Mouse (Mus musculus) kidney, embryonic 15.5 days (tissue): Measurements from ENCODE around the gene Exosc7. TPM values are rescaled to one million over a fixed set of nuclear protein-coding genes. Genes with fewer than 3 reads are reported as not detected.

ENCODE experiments used
- ATAC-seq: fragments of 200-750 bp; cut with Nextera tagmentation; replicated peaks from 2 replicates; pipeline ENCODE4 v1.8.0; 2017; ENCODE audit warnings: moderate TSS enrichment; ENCODE audit not compliant: low FRiP score
- H3K27ac ChIP-seq: fragments of 300-500 bp; sonication (generic); 2 replicates; pipeline ENCODE4 v1.5.1; 2015; ENCODE audit warnings: mild to moderate bottlenecking, inconsistent platforms
- H3K27me3 ChIP-seq: fragments of 300-500 bp; sonication (generic); 2 replicates; pipeline ENCODE4 v1.6.1; 2015; ENCODE audit warnings: inconsistent platforms
- H3K36me3 ChIP-seq: fragments of 300-500 bp; sonication (generic); 2 replicates; pipeline ENCODE4 v1.6.1; 2015; ENCODE audit warnings: inconsistent platforms
- H3K4me1 ChIP-seq: fragments of 300-500 bp; sonication (generic); 2 replicates; pipeline ENCODE4 v1.6.1; 2015; ENCODE audit warnings: inconsistent platforms
- H3K4me2 ChIP-seq: fragments of 300-500 bp; sonication (generic); 2 replicates; pipeline ENCODE4 v1.6.1; 2015; ENCODE audit warnings: moderate library complexity, mild to moderate bottlenecking, inconsistent platforms
- H3K4me3 ChIP-seq: fragments of 300-500 bp; sonication (generic); replicated peaks from 2 replicates; pipeline ENCODE4 v1.5.1; 2015; ENCODE audit warnings: mild to moderate bottlenecking, inconsistent platforms
- H3K9ac ChIP-seq: fragments of 300-500 bp; sonication (generic); 2 replicates; pipeline ENCODE4 v1.6.1; 2015; ENCODE audit warnings: mild to moderate bottlenecking, inconsistent platforms
- H3K9me3 ChIP-seq: fragments of 300-500 bp; sonication (generic); replicated peaks from 2 replicates; pipeline ENCODE4 v1.6.1; 2016; ENCODE audit warnings: inconsistent platforms
- whole genome bisulfite sequencing: fragments of 180-500 bp; shearing (Covaris S2); methylation state at CpG from one replicate; pipeline ENCODE4 v1.1.7; 2015; ENCODE audit warnings: mixed read lengths; 5-methylcytosine and 5-hydroxymethylcytosine counted together
- polyA plus RNA-seq: library from polyadenylated mRNA; unstranded; fragments of >200 nt; fragmentation: Nextera tagmentation; extraction: Ambion mirVana; gene quantifications from 2 replicates; pipeline ENCODE4 v1.2.1, GENCODE M21; 2015

Exosc7 gene
- polyA plus RNA-seq, 1 experiment from 2014 or later: 133 TPM

DNA sequence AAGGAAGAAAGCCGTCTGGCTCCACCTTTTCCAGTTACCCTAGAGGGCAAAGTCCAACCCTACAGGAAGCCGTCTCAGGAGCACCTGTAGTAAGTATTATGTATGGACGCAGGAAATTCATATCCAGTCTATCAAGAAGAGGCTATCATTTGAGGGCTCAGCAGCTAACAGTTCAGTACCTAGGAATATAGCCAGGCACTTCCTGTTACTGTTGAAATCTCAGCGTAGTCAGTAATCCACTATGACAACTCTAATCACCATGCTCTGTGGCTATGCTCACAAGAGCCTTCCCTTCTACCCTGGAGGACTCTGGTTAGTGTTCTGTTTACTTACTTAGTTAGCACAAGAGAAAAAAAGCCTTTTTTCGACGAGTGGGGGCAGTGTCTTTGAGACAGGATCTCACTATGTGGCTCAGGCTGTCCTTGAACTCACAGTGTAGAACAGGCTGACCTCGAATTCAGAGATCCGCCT lies 1.2 kb upstream of the Exosc7 start:
- peak overlapping the region; percentile 85 for H3K4me3 ChIP-seq
- 56% methylated on average over 8 of the region's 8 CpGs for WGBS
- peaks cover 20% of the 10 kb centered on the region for H3K4me1 ChIP-seq
- H3K27me3 ChIP-seq: no peaks in the 10 kb centered on the region
- no peak overlapping the region for H3K27ac ChIP-seq
- ATAC-seq: no peak
- peak overlapping the region; percentile 80 for H3K4me2 ChIP-seq
- 0 out of 2 replicates have a peak overlapping the region, but pooled peaks have one; percentile 84 for H3K9ac ChIP-seq
- no peaks in the 10 kb centered on the region for H3K9me3 ChIP-seq
- peaks cover 22% of the 10 kb centered on the region for H3K36me3 ChIP-seq

DNA sequence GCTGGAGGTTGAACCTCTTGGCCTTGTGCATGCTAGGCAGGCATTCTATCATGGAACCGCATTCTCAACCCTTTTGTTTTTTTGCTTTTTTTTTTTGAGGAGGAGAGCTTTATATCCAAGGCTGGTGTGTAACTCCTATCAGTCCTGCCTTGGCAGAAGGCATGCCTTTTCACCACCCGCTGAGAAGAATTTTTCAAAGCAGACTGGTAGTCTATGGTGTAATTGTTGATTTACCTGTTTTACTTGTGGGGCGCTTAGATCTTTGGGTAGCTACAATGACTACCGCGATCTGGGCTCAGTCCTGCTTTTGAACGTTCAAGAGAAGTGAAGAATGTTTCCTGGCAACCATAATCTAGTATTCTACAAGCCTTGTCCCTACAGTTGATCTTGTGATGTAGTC lies 916 bp downstream of the Exosc7 start:
- peak overlapping the region; percentile 84 for H3K9ac ChIP-seq
- peak overlapping the region; percentile 85 for H3K4me3 ChIP-seq
- H3K4me1 ChIP-seq: peaks cover 20% of the 10 kb centered on the region
- no peaks in the 10 kb centered on the region for H3K9me3 ChIP-seq
- H3K4me2 ChIP-seq: peak overlapping the region; percentile 80
- H3K27ac ChIP-seq: no peak overlapping the region
- 58% methylated on average over 6 of the region's 6 CpGs for WGBS
- no peaks in the 10 kb centered on the region for H3K27me3 ChIP-seq
- ATAC-seq: no peak
- H3K36me3 ChIP-seq: peaks cover 34% of the 10 kb centered on the region

DNA sequence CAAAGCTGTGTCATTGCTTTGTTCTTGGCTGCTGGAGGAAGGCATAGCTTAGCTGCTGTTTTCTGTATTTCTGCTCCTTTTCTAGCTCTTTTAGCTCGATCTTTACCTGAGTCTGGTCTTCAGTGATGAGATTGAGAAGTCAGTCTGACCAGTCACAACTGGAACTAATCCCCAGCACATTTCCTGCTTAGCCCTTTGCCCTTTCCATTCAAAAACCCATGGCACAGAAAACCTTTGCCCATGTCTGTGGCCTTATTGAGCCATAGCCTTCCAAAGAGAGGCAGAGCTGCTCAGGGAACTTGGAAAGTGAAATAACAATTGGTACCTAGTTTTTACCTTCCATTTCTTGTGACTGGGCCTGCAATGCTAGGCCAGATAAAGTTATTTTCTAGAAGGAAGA lies 2.6 kb downstream of the Exosc7 start:
- H3K9ac ChIP-seq: no peak overlapping the region
- peaks cover 50% of the 10 kb centered on the region for H3K36me3 ChIP-seq
- no peak overlapping the region for H3K4me2 ChIP-seq
- H3K4me3 ChIP-seq: no peak overlapping the region
- H3K9me3 ChIP-seq: no peaks in the 10 kb centered on the region
- no peaks in the 10 kb centered on the region for H3K27me3 ChIP-seq
- no peak for ATAC-seq
- WGBS: 91% methylated on average over 1 of the region's 1 CpGs
- H3K4me1 ChIP-seq: peaks cover 20% of the 10 kb centered on the region
- H3K27ac ChIP-seq: no peak overlapping the region

DNA sequence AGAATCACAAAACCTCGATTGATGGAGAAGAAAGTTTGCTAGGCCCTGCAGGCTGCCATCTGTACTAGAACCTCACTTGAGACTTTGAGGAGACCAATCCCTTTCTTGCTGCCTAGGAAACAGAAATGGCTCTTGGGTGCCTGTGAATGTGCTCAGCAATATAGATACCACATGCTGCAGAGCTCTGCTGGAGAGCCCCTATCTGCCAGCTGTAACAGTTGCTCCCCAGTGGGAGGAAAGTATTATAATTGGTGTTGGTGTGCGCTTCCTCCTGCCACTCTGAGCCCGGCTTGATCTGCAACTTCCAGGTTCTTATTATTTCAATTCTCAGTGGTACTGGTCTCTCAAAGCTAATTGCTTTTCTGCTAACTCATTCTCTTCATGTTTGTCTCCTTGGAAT lies 10.0 kb downstream of the Exosc7 start:
- no peak overlapping the region for H3K4me3 ChIP-seq
- no peak overlapping the region for H3K4me2 ChIP-seq
- no peaks in the 10 kb centered on the region for H3K9me3 ChIP-seq
- H3K4me1 ChIP-seq: no peaks in the 10 kb centered on the region
- peaks cover 93% of the 10 kb centered on the region for H3K36me3 ChIP-seq
- no peak overlapping the region for H3K27ac ChIP-seq
- WGBS: 96% methylated on average over 3 of the region's 3 CpGs
- no peaks in the 10 kb centered on the region for H3K27me3 ChIP-seq
- ATAC-seq: no peak
- H3K9ac ChIP-seq: no peak overlapping the region

DNA sequence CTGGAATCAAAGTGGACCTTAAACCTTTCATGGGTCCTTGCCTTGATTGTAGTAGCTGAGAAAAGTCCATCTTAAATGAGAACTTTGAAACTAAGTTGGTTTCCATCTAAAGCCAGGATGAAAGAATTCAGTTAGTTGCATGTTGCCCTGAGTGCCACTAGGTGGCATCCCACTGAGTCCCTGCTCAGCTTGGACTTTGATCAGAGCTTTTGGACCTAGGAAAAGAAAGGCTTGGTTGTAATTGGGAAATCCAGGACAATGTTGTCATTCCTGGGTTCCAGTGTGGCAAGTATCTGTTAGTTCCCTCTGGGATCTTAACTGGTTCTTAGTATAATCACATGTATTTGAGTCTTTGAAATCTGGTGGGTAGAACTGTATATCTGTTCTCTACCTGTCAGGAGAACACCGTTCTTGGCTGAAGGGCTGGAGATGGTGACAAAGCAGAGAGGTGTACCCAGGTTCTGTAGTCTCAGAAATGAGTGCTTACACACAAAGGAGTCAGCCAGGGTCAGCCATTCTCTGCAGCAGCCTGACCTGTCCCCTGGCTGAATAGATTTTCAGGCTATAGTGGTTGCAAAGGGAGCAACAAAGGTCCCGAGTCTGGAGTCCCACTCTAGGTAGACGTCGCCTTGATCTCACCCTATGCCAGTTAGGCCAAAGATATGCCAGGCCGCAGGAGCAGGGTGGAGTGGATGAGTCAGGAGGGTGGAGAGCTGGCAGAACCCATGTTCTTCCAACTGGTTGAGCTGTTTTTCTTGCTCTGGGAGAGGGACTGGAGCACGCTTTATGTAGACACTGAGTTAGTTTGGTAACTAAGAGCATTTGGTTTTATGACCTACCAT lies 10.8 kb downstream of the Exosc7 start:
- Histone ChIP-seq H3K36me3 (peaks cover 94% of the 10 kb centered on the region), H3K27ac (no peak overlapping the region), H3K4me2 (no peak overlapping the region), H3K4me1 (no peaks in the 10 kb centered on the region), H3K9me3 (no peaks in the 10 kb centered on the region), H3K4me3 (no peak overlapping the region), H3K27me3 (no peaks in the 10 kb centered on the region), H3K9ac (no peak overlapping the region)
- ATAC-seq: no peak
- WGBS: 95% methylated on average over 6 of the region's 6 CpGs

DNA sequence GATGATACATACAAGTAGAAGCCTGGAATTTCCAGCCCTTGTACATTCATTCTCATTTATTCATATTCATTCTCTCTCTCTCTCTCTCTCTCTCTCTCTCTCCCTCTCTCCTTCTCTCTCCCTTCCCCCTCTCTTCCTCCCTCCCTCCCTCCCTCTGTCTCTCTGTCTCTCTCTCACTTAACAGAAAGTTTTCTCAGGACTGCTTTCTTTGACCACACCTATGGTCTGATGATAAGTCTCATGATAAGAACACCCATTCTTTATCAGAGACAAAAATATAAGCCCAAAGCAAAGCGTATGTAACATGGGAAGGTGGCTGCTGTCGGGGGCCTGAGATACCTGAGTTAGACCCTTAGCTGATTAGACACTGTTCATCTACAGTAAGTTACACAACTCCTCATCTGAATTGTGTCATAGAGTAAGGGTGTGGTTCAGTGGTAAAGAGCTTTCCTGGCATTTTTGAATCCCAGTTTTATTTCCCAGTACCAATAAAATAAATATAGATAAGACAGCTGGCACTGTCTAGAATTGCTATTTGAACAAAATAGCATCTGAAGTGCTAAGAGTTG lies 11.5 kb downstream of the Exosc7 start:
- no peak for ATAC-seq
- H3K27me3 ChIP-seq: no peaks in the 10 kb centered on the region
- H3K4me3 ChIP-seq: no peak overlapping the region
- no peak overlapping the region for H3K9ac ChIP-seq
- H3K27ac ChIP-seq: no peak overlapping the region
- no peak overlapping the region for H3K4me2 ChIP-seq
- no peaks in the 10 kb centered on the region for H3K4me1 ChIP-seq
- H3K36me3 ChIP-seq: peaks cover 94% of the 10 kb centered on the region
- 87% methylated on average over 2 of the region's 2 CpGs for WGBS
- no peaks in the 10 kb centered on the region for H3K9me3 ChIP-seq

DNA sequence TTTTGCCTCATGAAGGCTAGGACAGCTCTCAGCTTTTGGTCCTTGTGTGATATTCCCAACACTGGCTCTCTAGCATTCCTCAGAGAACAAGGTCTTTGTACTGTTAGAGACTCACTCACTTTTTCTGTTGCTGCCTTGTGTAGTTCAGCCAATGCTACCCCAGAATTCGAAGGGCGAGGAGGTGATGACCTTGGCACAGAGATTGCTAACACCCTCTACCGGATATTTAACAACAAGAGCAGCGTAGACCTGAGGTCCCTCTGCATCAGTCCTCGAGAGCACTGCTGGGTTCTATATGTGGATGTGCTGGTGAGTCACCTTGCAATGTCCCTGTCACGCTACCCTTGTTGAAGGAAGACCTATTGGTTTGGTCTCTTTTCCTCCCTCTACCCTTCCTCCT lies 14.6 kb downstream of the Exosc7 start:
- WGBS: 92% methylated on average over 6 of the region's 6 CpGs
- no peaks in the 10 kb centered on the region for H3K27me3 ChIP-seq
- ATAC-seq: no peak

DNA sequence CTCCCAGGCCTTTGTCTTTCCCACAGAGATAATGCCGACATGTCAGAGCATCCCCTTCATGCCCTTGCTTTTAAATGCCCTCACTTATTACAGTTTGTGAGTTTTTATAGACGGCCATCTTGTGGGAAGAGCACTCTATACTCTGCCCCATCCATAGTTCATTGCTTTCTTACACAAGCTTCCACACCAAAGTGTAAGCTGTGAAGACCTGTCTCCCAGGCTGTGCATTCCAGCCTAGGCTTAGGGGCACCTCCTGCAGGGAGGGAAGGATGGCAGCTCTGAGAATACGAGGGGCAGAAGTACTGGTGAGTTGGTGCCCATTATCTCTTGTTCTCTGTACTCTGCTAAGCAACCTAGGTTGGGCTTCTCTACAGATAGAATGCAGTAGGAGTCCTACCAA lies 20.0 kb downstream of the Exosc7 start:
- Histone ChIP-seq H3K4me1 (peaks cover 6% of the 10 kb centered on the region; the same call in 1 of the 2 replicates), H3K36me3 (peaks cover 100% of the 10 kb centered on the region), H3K4me3 (no peak overlapping the region), H3K9me3 (no peaks in the 10 kb centered on the region), H3K27ac (no peak overlapping the region), H3K4me2 (no peak overlapping the region), H3K27me3 (no peaks in the 10 kb centered on the region), H3K9ac (no peak overlapping the region)
- no peak for ATAC-seq
- WGBS: 93% methylated on average over 3 of the region's 3 CpGs

More for the DNA sequence above, 14.6 kb downstream of the Exosc7 start:
- Histone ChIP-seq H3K4me2 (no peak overlapping the region), H3K4me1 (no peaks in the 10 kb centered on the region), H3K36me3 (peaks cover 94% of the 10 kb centered on the region), H3K9ac (no peak overlapping the region), H3K27ac (no peak overlapping the region), H3K4me3 (no peak overlapping the region), H3K9me3 (no peaks in the 10 kb centered on the region)

DNA sequence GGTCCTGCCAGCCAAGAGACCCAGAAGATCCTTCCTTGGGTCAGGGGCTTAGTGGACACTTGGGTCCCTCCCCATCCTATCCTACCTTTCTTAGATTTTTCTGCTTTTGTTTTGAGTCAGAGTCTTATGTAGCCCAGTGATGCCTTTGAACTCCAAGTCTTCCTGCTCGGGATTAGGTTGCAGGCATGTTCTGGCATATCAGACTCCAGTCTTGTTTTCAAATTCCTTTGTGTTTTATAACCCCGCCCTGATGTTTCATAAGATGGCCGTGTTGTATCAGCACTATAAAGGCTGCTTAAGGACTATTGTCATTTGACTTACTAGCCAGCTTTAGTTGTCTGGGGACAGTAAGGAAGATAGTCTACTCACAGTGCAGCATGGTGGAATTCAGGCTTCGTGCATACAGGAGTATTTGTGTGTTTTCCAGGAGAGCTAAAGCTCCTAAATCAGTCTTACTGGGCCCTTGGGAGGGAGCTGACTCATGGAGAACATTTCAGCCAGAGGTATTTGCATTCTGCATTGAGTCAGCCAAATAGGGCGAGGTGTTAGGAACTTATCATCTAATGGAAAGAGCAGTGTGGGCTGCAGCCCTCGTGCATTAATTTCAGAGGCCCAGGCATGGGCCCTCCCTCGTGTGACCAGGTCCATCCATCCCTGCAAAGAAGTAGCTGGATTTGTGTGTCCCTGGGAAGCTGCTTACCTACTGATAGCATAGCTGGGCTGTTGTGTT lies 24.1 kb downstream of the Exosc7 start:
- Histone ChIP-seq H3K36me3 (peaks cover 86% of the 10 kb centered on the region), H3K4me1 (peaks cover 17% of the 10 kb centered on the region; the same call in 1 of the 2 replicates), H3K9me3 (no peaks in the 10 kb centered on the region), H3K27ac (no peak overlapping the region), H3K9ac (no peak overlapping the region), H3K4me3 (no peak overlapping the region), H3K4me2 (no peak overlapping the region), H3K27me3 (no peaks in the 10 kb centered on the region)
- 72% methylated on average over 7 of the region's 7 CpGs for WGBS
- ATAC-seq: no peak

DNA sequence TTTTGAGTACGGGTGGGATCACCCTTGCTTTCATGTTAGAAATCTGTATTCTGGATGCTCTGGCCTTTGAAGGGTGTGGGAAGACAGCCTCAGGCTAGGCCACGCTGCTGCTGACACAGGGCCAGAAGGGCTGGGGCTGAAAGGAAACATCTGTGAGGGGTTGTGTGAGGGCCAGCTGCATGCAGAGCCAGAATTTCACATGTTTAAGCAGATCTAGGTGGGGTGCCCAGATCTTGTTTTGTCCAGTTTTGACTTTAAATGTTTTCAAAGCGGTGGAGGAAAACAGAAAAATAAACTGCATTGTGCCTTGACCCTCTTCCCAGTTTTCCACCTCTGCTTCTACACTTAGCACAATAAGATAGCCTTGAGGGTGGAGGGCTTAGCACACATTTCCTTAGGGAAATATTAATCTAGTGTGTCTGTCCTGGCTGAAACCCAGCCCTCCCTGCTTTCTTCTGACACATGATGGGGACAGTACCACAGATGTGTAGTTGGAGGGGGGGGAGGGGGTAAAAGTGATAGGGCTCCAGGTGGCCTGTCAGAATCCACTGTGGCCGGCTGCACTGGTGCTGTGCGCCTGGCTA lies 26.0 kb downstream of the Exosc7 start:
- Histone ChIP-seq H3K36me3 (peaks cover 85% of the 10 kb centered on the region), H3K4me2 (no peak overlapping the region), H3K4me1 (peaks cover 17% of the 10 kb centered on the region; the same call in 1 of the 2 replicates), H3K4me3 (no peak overlapping the region), H3K9me3 (peaks cover 2% of the 10 kb centered on the region; the same call in 1 of the 2 replicates), H3K27ac (peak overlapping the region; percentile 69), H3K27me3 (no peaks in the 10 kb centered on the region), H3K9ac (no peak overlapping the region)
- peak; percentile 79 for ATAC-seq
- 46% methylated on average over 5 of the region's 5 CpGs for WGBS

DNA sequence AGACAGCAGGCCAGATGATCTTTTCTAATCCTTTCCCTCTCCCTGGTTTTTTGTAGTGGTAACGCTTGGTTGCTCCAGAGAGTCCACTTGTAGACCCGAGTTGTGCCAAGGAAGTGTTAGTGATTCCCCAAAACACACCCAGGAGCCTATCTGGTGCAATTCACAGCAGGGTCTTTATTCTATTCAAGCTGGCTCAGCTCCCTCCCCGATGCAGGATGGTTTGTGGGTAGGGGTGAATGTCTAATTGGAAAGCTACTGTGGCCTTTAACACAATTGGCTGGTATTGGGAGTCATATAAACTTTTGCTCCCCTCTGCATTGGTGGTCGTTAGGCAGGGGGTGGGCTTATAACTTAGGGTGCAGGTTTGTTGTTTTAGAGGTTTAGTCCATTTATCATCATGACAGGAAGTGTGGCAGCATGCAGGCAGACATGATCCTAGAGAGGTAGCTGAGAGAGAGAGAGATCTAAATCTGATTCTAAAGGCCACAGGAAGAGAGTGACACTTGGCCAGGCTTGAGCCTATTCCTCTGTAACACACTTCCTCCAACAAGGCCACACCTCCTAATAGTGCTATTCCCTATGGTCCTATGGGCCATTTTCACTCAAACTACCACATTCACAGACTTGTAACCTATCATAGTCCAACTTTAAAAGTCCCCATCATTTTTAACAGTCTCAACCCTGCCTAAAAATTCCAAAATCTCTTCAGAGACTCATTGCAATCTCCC lies 27.0 kb downstream of the Exosc7 start:
- ATAC-seq: no peak
- no peaks in the 10 kb centered on the region for H3K27me3 ChIP-seq
- peak overlapping the region; percentile 69 for H3K27ac ChIP-seq
- H3K9ac ChIP-seq: no peak overlapping the region
- H3K4me2 ChIP-seq: no peak overlapping the region
- H3K4me1 ChIP-seq: peaks cover 17% of the 10 kb centered on the region; the same call in 1 of the 2 replicates
- H3K9me3 ChIP-seq: peaks cover 5% of the 10 kb centered on the region; the same call in 1 of the 2 replicates
- peaks cover 79% of the 10 kb centered on the region for H3K36me3 ChIP-seq
- 83% methylated on average over 4 of the region's 4 CpGs for WGBS
- no peak overlapping the region for H3K4me3 ChIP-seq
